Mouse (Mus musculus): ENCODE measurements around the gene Mdm2. TPM values are rescaled to one million over a fixed set of nuclear protein-coding genes. Genes with fewer than 3 reads are reported as not detected.

The Mdm2 gene
- total and polyA plus RNA-seq, 3 experiments: 79.8 to 136 (median 112) TPM

DNA sequence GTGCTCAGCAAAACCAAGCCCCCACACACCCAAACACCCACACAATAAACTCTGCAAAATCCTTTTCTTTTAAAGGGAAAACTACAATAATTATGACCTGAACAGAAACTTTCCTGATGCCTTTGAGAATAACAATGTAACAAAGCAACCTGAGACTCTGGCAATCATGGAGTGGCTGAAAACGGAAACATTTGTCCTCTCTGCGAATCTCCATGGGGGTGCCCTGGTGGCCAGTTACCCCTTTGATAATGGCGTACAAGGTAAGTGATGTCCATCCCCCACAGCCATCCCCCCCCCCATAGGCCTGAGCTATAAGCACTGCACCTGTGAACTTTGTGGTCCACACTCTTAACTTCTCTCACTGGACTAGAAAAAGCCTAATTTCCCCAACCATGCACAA, 40.5 kb downstream of the Mdm2 start:
- Histone ChIP-seq H3K79me2 (replicated peaks; ENCODE audit: control insufficient read depth, extremely low read depth, insufficient read depth, poor library complexity, severe bottlenecking) (no peaks in the 10 kb centered on the region), H3K4me3 (replicated peaks in 1 of 3; ENCODE audit: low read depth in 2 of 3, low read length in 2 of 3, poor library complexity in 1 of 3) (no peak overlapping the region), H3K27ac (ENCODE audit: insufficient read depth, low read depth) (no peak overlapping the region), H3K4me2 (ENCODE audit: insufficient read depth, low read depth, poor library complexity, severe bottlenecking) (no peak overlapping the region), H3K27me3 (replicated peaks) (no peaks in the 10 kb centered on the region), H3K4me1 (ENCODE audit: control insufficient read depth in 1 of 2, insufficient read depth in 2 of 2) (no peaks in the 10 kb centered on the region), H3K9ac (ENCODE audit: insufficient read depth, low read depth) (no peak overlapping the region), H3K9me3 (replicated peaks; ENCODE audit: low read length) (no peaks in the 10 kb centered on the region), H3K36me3 (replicated peaks in 1 of 2; ENCODE audit: control insufficient read depth in 1 of 2, insufficient read depth in 1 of 2, low read length in 1 of 2) (no peaks in the 10 kb centered on the region)
- in situ Hi-C loops (cut with MboI; ENCODE audit: low pct_ligation_motif_present, low pct_unique_long_range_greater_than_20kb, low sequenced_read_pairs) (no loop called here), dilution Hi-C loops (cut with MboI; ENCODE audit: extremely low pct_ligation_motif_present, extremely low pct_unique_long_range_greater_than_20kb, low sequenced_read_pairs) (no loop called here)
- TF ChIP-seq GABPA (IDR thresholded peaks at IDR 0.05; ENCODE audit: insufficient replicate concordance, low read depth, low read length): no peak
- no peak for TF ChIP-seq ETS1 (conservative IDR thresholded peaks at IDR 0.05; ENCODE audit: low read depth, low read length)
- TF ChIP-seq NELFE (IDR thresholded peaks at IDR 0.05; ENCODE audit: low read depth, low read length): no peak
- TF ChIP-seq MYC (IDR thresholded peaks at IDR 0.05; ENCODE audit: low read depth, low read length): no peak
- TF ChIP-seq PAX5 (IDR thresholded peaks at IDR 0.05; ENCODE audit: low read length): no peak
- TF ChIP-seq CHD2 (IDR thresholded peaks at IDR 0.05; ENCODE audit: low read length): no peak
- TF ChIP-seq NRF1 (IDR thresholded peaks at IDR 0.05; ENCODE audit: low read depth, low read length): no peak
- TF ChIP-seq ZKSCAN1 (IDR thresholded peaks at IDR 0.05; ENCODE audit: borderline replicate concordance, low read depth, low read length): no peak
- no peak for TF ChIP-seq SIN3A (IDR thresholded peaks at IDR 0.05; ENCODE audit: low read length)
- TF ChIP-seq ZMIZ1 (IDR thresholded peaks at IDR 0.05; ENCODE audit: low read depth, low read length): no peak
- no peak for TF ChIP-seq MXI1 (IDR thresholded peaks at IDR 0.05; ENCODE audit: low read depth, low read length)
- TF ChIP-seq POLR2AphosphoS2 (IDR thresholded peaks at IDR 0.05; ENCODE audit: low read depth, low read length): no peak
- TF ChIP-seq MEF2A (IDR thresholded peaks at IDR 0.05; ENCODE audit: borderline replicate concordance, low read depth, low read length): no peak
- TF ChIP-seq CTCF (conservative IDR thresholded peaks at IDR 0.05 in 1 of 2, IDR thresholded peaks at IDR 0.05 in 1 of 2; ENCODE audit: low read depth in 2 of 2, low read length in 2 of 2): no peak
- TF ChIP-seq USF1 (IDR thresholded peaks at IDR 0.05; ENCODE audit: low read depth, low read length): no peak
- TF ChIP-seq MAFK (IDR thresholded peaks at IDR 0.05; ENCODE audit: insufficient replicate concordance, low read length): no peak
- TF ChIP-seq CHD1 (IDR thresholded peaks at IDR 0.05; ENCODE audit: low read depth, low read length): no peak
- TF ChIP-seq IRF4 (IDR thresholded peaks at IDR 0.05; ENCODE audit: low read depth, low read length): no peak
- DNase-seq (ENCODE audit: extremely low read depth): no peak

DNA sequence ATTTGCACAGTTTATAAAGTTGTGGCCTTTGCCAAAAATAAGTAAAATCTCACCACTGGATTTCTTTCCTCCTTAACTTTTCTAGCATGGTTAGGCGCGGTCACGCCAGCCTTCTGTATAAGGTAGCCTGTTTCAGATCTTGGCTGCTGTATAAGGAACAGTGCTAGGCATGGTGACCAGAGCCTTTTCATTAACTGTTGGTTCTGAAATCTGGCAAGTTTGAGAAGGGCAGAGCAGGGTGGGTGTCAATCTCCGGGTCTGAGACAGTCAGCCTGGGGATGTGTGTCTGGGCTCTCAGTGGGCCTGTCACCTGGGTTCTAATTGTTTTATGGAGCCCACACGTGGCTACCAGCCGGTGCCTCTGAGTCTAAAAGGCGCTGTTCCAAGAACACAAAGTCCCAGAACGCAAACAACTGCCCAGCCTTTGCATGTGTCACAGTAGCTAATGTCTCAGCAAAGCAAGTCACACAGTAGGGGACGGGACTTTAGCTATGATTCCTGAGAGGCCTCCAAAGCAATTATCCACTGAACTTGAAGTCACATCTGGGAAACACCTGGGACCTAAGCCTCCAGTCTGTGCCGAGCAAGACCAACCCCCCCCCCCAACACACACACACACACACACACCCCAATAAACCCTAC, 41.0 kb downstream of the Mdm2 start:
- no peak overlapping the region for H3K9ac ChIP-seq (ENCODE audit: insufficient read depth, low read depth)

More for the DNA sequence above, 41.0 kb downstream of the Mdm2 start:
- in situ Hi-C loops (cut with MboI; ENCODE audit: low pct_ligation_motif_present, low pct_unique_long_range_greater_than_20kb, low sequenced_read_pairs) (no loop called here), dilution Hi-C loops (cut with MboI; ENCODE audit: extremely low pct_ligation_motif_present, extremely low pct_unique_long_range_greater_than_20kb, low sequenced_read_pairs) (no loop called here)
- no peaks in the 10 kb centered on the region for H3K4me1 ChIP-seq (ENCODE audit: control insufficient read depth in 1 of 2, insufficient read depth in 2 of 2)
- no peak for DNase-seq (ENCODE audit: extremely low read depth)
- no peaks in the 10 kb centered on the region for H3K27me3 ChIP-seq (replicated peaks)
- no peak overlapping the region for H3K4me3 ChIP-seq (replicated peaks in 1 of 3; ENCODE audit: low read depth in 2 of 3, low read length in 2 of 3, poor library complexity in 1 of 3)
- H3K27ac ChIP-seq (ENCODE audit: insufficient read depth, low read depth): no peak overlapping the region
- no peaks in the 10 kb centered on the region for H3K9me3 ChIP-seq (replicated peaks; ENCODE audit: low read length)
- no peak overlapping the region for H3K4me2 ChIP-seq (ENCODE audit: insufficient read depth, low read depth, poor library complexity, severe bottlenecking)
- no peak for TF ChIP-seq ZC3H11A (IDR thresholded peaks at IDR 0.05; ENCODE audit: low read depth, low read length)
- no peak for TF ChIP-seq UBTF (IDR thresholded peaks at IDR 0.05; ENCODE audit: low read depth, low read length)
- no peak for TF ChIP-seq NELFE (IDR thresholded peaks at IDR 0.05; ENCODE audit: low read depth, low read length)
- TF ChIP-seq POLR2A (IDR thresholded peaks at IDR 0.05; ENCODE audit: low read depth, low read length): no peak
- TF ChIP-seq IRF4 (IDR thresholded peaks at IDR 0.05; ENCODE audit: low read depth, low read length): no peak
- TF ChIP-seq JUND (conservative IDR thresholded peaks at IDR 0.05; ENCODE audit: low read depth, low read length): no peak
- TF ChIP-seq TBP (conservative IDR thresholded peaks at IDR 0.05; ENCODE audit: low read depth, low read length): no peak
- TF ChIP-seq KAT2A (IDR thresholded peaks at IDR 0.05; ENCODE audit: insufficient replicate concordance, low read length): no peak
- no peak for TF ChIP-seq JUN (IDR thresholded peaks at IDR 0.05; ENCODE audit: insufficient read depth, low read depth, low read length)
- no peak for TF ChIP-seq ETS1 (conservative IDR thresholded peaks at IDR 0.05; ENCODE audit: low read depth, low read length)
- TF ChIP-seq EP300 (IDR thresholded peaks at IDR 0.05; ENCODE audit: low read length): no peak
- no peak for TF ChIP-seq MYC (IDR thresholded peaks at IDR 0.05; ENCODE audit: low read depth, low read length)
- no peak for TF ChIP-seq E2F4 (IDR thresholded peaks at IDR 0.05; ENCODE audit: insufficient replicate concordance, low read depth, low read length)
- no peak for TF ChIP-seq USF1 (IDR thresholded peaks at IDR 0.05; ENCODE audit: low read depth, low read length)
- no peak for TF ChIP-seq ZKSCAN1 (IDR thresholded peaks at IDR 0.05; ENCODE audit: borderline replicate concordance, low read depth, low read length)
- TF ChIP-seq NRF1 (IDR thresholded peaks at IDR 0.05; ENCODE audit: low read depth, low read length): no peak
- TF ChIP-seq CHD2 (IDR thresholded peaks at IDR 0.05; ENCODE audit: low read length): no peak
- H3K79me2 ChIP-seq (replicated peaks; ENCODE audit: control insufficient read depth, extremely low read depth, insufficient read depth, poor library complexity, severe bottlenecking): no peaks in the 10 kb centered on the region
- no peaks in the 10 kb centered on the region for H3K36me3 ChIP-seq (replicated peaks in 1 of 2; ENCODE audit: control insufficient read depth in 1 of 2, insufficient read depth in 1 of 2, low read length in 1 of 2)
